Mouse (Mus musculus) heart, adult 18-20 months (tissue): ENCODE data around the gene Sec14l3. TPM values are rescaled to one million over a fixed set of nuclear protein-coding genes. Genes with fewer than 3 reads are reported as not detected.
A peak's percentile ranks its signal among the peaks of the same experiment; 100 is the strongest.

ENCODE experiments used
- DNase-seq, 2 experiments: peaks; one replicate each; pipeline ENCODE4 v3.0.0; 2021 to 2022; ENCODE audit warnings: mixed read lengths in 1 of 2
- total RNA-seq, 2 experiments: library from RNA; stranded (reverse); gene quantifications; 2 replicates each; pipeline ENCODE4 v1.2.3; 2021

The Sec14l3 gene
- total RNA-seq, 2 experiments from 2014 or later, result 6.2 TPM; not detected in 1

GRCm38 (mm10) chr11:4060866-4061575, 3.6 kb upstream of the Sec14l3 start:
- no peak for DNase-seq

- DNase-seq, result no peak
These were observed 2.1 kb upstream of the Sec14l3 start for GRCm38 (mm10) chr11:4062523-4062922.

- DNase-seq, result no peak
These were observed 1.7 kb upstream of the Sec14l3 start for GRCm38 (mm10) chr11:4062981-4063380.

- DNase-seq, result no peak
These were observed 5.0 kb downstream of the Sec14l3 start for GRCm38 (mm10) chr11:4069664-4070063.

- peak in 1 of 2 experiments; percentile 63 for DNase-seq
These were observed 12.0 kb downstream of the Sec14l3 start for GRCm38 (mm10) chr11:4076633-4077032.

GRCm38 (mm10) chr11:4078267-4078933, 13.8 kb downstream of the Sec14l3 start:
- no peak for DNase-seq

GRCm38 (mm10) chr11:4080219-4080618, 15.6 kb downstream of the Sec14l3 start:
- peak; percentile 28 to 71 for DNase-seq

- DNase-seq, result peak; percentile 58 to 81
These were observed 18.9 kb downstream of the Sec14l3 start for GRCm38 (mm10) chr11:4083316-4084078.

- no peak for DNase-seq
These were observed 21.6 kb downstream of the Sec14l3 start for GRCm38 (mm10) chr11:4086246-4086645.

- no peak for DNase-seq
These were observed 22.6 kb downstream of the Sec14l3 start for GRCm38 (mm10) chr11:4087267-4087666.

GRCm38 (mm10) chr11:4093459-4094377, 29.1 kb downstream of the Sec14l3 start:
- DNase-seq, result peak in 1 of 2 experiments; percentile 22

GRCm38 (mm10) chr11:4094378-4095170, 29.9 kb downstream of the Sec14l3 start:
- DNase-seq, result peak; percentile 69 to 84

- DNase-seq, result peak; percentile 79 to 82
These were observed 30.8 kb downstream of the Sec14l3 start, which contains the start of gene Mtfp1 for GRCm38 (mm10) chr11:4095171-4096053. Mtfp1 (minus strand) TSS chr11:4095445.

GRCm38 (mm10) chr11:4096054-4096984, 31.7 kb downstream of the Sec14l3 start:
- peak; percentile 98 to 99 for DNase-seq

GRCm38 (mm10) chr11:4097091-4097621, 32.5 kb downstream of the Sec14l3 start:
- no peak for DNase-seq

- no peak for DNase-seq
These were observed 33.5 kb downstream of the Sec14l3 start for GRCm38 (mm10) chr11:4098120-4098519.

- DNase-seq, result no peak
These were observed 34.2 kb downstream of the Sec14l3 start for GRCm38 (mm10) chr11:4098816-4099215.

GRCm38 (mm10) chr11:4099447-4099846, 34.8 kb downstream of the Sec14l3 start:
- no peak for DNase-seq
